Mouse (Mus musculus) skeletal muscle tissue, adult 2 months (tissue): ENCODE measurements around the gene Ncoa1.
"Not testable (repeated sequence)": the region's sequence is repeated elsewhere in the genome, so short reads cannot be mapped to it uniquely, and the experiment has no call there.

ENCODE experiments used
- DNase-seq: peaks from one replicate; pipeline ENCODE4 v3.0.0-alpha.2; 2012; ENCODE audit warnings: low read depth, low spot score

Ncoa1 gene

GRCm38 (mm10) chr12:4313824-4314223, 163.2 kb downstream of the Ncoa1 start:
- no peak for DNase-seq

GRCm38 (mm10) chr12:4306712-4307313, 170.2 kb downstream of the Ncoa1 start:
- no peak for DNase-seq

- no peak for DNase-seq
Measured at GRCm38 (mm10) chr12:4299300-4299699, 177.7 kb downstream of the Ncoa1 start.

- DNase-seq = no peak
Measured at GRCm38 (mm10) chr12:4298626-4299025, 178.4 kb downstream of the Ncoa1 start.

DNA sequence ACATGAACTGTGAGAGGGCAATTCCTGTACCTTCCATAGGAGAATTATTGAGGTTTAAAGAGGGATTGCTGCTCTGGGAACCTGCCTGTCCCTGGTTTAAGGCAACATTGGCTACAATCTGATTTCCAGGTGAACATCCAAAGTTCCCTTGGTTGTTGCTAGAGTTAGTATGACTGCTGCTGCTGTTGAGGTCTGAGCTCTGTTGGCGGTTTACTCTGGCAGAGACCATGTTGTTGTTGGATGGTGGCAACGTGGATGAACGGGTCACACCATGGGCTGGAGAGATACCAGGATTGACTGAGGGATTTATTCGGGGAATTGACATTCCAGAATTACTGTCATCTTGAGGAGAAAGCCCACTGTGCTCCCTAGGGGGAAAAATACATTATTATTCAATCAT, 181.1 kb downstream of the Ncoa1 start:
- no peak for DNase-seq

- DNase-seq = no peak
Measured at GRCm38 (mm10) chr12:4295281-4295680, 181.7 kb downstream of the Ncoa1 start.

- DNase-seq = no peak
Measured at GRCm38 (mm10) chr12:4293813-4294212, 183.2 kb downstream of the Ncoa1 start.

DNA sequence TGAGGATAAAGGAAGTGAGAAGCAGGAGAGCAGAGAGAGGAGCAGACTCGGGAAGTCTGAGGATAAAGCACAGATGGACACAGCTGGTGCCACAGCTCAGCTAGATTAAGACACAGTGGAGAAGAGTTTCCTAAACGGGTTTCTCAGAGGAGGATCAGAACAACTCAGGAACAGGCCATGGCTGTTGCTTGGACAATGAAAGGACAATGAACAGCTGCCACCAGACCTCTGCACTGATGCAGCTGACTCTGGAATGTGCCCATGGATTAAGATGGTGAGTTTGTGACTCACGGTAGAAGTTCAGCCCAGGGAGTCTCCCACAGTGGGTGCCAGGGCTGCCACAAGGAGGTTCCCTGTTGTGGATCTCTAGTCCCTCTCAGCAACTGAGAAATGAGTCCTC, 191.8 kb downstream of the Ncoa1 start:
- no peak for DNase-seq

GRCm38 (mm10) chr12:4279878-4280277, 197.1 kb downstream of the Ncoa1 start:
- DNase-seq = no peak

- no peak for DNase-seq
Measured at GRCm38 (mm10) chr12:4278978-4279755, 197.8 kb downstream of the Ncoa1 start.

GRCm38 (mm10) chr12:4271078-4271477, 205.9 kb downstream of the Ncoa1 start:
- DNase-seq = no peak

GRCm38 (mm10) chr12:4267765-4268164, 209.2 kb downstream of the Ncoa1 start:
- DNase-seq = no peak

DNA sequence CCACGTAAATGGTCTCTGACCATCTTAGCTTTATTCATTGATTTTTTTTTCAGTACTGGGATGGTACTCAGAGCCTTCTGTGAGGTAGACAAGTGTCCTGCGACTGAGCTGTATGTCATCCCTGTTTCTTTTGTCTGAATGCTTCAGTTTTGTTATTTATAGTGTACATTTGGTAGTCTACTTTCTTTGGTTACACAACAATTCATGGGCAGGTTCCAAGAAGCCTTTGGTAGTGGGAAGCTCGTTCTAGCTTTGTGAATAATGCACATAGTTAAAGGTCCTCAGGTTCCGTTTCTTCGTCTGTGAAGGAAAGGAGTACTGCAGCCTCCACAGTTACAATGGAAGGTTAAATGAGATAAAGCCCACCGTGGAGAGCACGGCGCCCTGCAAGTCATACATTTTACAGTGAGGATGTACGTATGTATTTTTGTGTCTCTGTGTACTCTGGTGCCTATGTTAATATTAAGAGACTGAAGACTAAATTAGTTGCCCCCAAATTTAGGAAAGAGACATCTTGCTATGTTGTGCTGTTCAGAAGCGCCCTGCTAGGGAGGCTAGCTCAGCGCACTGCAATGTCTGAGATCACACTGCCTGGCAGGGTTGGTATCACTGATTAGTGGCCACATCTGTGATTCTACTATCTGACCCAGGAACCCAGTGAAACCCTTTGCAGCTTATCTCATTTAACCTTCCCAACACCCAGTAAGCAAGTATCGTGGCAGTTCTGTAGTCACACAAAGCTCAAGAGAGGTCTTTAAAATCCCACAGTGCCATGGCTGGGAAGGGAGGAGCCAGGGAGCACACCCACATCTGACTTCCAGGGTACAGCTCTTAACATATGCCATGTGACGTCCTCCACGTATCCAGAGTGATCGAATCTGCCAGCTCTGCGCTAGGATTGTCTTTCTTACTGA, 224.0 kb downstream of the Ncoa1 start:
- peak; percentile 49 for DNase-seq

- no peak for DNase-seq
Measured at GRCm38 (mm10) chr12:4249786-4250185, 227.2 kb downstream of the Ncoa1 start.

GRCm38 (mm10) chr12:4245742-4246141, 231.2 kb downstream of the Ncoa1 start:
- DNase-seq = no peak

DNA sequence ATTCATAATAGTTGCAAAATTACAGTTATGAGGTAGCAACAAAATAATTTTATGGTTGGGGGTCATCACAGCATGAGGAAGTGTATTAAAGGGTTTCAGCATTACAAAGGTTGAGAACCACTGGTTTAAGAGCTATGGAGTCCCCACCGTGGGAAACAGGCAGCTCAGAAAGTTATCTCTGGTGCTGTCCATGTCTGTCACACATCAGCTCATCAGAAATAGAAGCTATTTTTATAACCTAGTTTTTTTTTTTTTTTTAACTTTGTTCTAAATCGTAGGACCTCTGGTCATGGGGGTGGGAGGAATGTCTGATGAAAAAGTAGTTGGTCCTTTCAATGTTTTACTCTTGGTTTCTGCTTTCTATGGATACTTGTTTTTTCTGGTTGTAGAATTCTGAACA, 233.2 kb downstream of the Ncoa1 start:
- no peak for DNase-seq

- DNase-seq = not testable (repeated sequence)
Measured at GRCm38 (mm10) chr12:4240281-4240680, 236.7 kb downstream of the Ncoa1 start.

GRCm38 (mm10) chr12:4237481-4237880, 239.5 kb downstream of the Ncoa1 start:
- DNase-seq = no peak

GRCm38 (mm10) chr12:4233572-4234508, 243.1 kb downstream of the Ncoa1 start, which contains the start of the genes Ptrhd1 and Cenpo:
Ptrhd1 (plus strand) TSS chr12:4234027.
Cenpo (minus strand) TSS chr12:4234294.
- DNase-seq = peak; percentile 96

GRCm38 (mm10) chr12:4232777-4233176, 244.2 kb downstream of the Ncoa1 start:
- DNase-seq = no peak

DNA sequence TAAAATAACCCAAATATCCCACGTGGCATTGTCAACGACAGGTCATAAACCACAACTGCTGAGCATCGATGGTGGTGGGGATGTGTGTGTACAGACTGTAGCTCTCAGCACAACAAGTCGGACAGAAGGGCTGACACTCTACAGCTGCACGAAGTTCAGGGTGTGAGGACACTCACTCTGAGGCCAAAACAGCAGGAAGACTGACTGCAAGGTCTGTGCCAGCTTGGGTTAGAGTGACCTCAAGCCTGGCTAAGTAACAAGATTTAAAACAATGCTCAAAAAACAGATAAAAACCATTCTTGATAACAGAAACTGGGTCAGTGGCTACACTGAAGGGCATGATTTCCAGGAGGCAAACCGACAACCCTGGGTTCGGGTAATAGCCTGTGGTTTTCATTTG, 246.8 kb downstream of the Ncoa1 start:
- DNase-seq = no peak
